ENCODE assay signal across 11 mouse cellular contexts in the genomic region with DNA sequence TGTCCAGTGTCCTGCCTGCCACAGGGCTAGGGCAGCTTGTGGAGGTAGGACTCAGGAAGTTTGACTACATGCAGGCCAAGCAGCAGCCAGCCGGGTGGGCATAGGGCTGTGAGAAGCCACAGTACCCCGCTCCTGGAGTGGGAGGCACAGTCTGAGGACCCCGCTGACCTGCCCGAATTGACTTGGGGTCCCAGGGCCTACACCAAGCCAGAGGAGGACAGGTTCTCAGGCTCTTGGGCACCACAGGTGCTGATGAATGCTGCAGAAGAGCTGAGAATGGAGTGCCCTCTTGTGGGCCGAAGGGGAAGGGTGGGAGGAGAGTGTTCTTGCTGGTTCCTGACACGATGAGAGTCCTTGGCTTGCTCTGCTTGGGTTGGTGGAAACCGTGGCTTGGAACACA. TPM values are rescaled to one million over a fixed set of nuclear protein-coding genes. Genes with fewer than 3 reads are reported as not detected.
DNase-seq lines count a peak whose midpoint lies in the region; ATAC-seq lines count a peak whose summit lies in the region.
"Had no signal": no experiment of that assay in that cellular context is flagged by ENCODE, and none has a peak within 500 bp of the region (broad histone marks: within the 10 kb centered on the region; RNA-seq: fewer than 3 reads in every experiment).

No protein-coding gene starts in this region.

- DNase-seq in cerebellum, postnatal 14 days, result peak; percentile 35 to 48
- peak; percentile 7 for DNase-seq in thymus, postnatal 4 days
- no peak for DNase-seq in thymus, postnatal 0 days (ENCODE audit: low spot score)
- peak; percentile 8 to 33 for DNase-seq in kidney, adult 8-10 months
- peak; percentile 1 for DNase-seq in lung, postnatal 36 days
- DNase-seq in heart, adult 8-10 months (ENCODE audit: low spot score), result no peak

- no peak for ATAC-seq in cerebellum, adult (ENCODE audit: insufficient number of reproducible peaks, low FRiP score, low TSS enrichment)
- no peak for ATAC-seq in CD4-positive, CD25-positive, alpha-beta regulatory T cell, adult 4 months

RNA-seq across cellular contexts. Expression of a gene that starts 39.8 kb away (rescaled TPM):
- not detected in 2 replicates for polyA plus RNA-seq in thymus, postnatal 0 days (2015; fragmentation: Nextera tagmentation; extraction: Ambion mirVana)
- total RNA-seq in heart, adult 8-10 months (2022), result not detected
- not detected for polyA plus RNA-seq in CD4-positive, CD25-positive, alpha-beta regulatory T cell, adult 4 months (2017; shearing (Covaris generic))
- total RNA-seq: CH12.LX had no signal
- polyA plus RNA-seq: frontal cortex, adult 2 months; lung, embryonic 16.5 days had no signal

Comparison
In these comparisons a context has a peak if more than half of its experiments do, and no peak if none do; other contexts are left out.
1. DNase-seq: peak in cerebellum, postnatal 14 days (2 of 2), thymus, postnatal 4 days (single experiment), kidney, adult 8-10 months (2 of 2) and lung, postnatal 36 days (single experiment); none in thymus, postnatal 0 days (single experiment) and heart, adult 8-10 months (single experiment).